Mouse (Mus musculus): Measurements from ENCODE around the gene Gm49354.
"Not testable (repeated sequence)": the region's sequence is repeated elsewhere in the genome, so short reads cannot be mapped to it uniquely, and the experiment has no call there.

DNA sequence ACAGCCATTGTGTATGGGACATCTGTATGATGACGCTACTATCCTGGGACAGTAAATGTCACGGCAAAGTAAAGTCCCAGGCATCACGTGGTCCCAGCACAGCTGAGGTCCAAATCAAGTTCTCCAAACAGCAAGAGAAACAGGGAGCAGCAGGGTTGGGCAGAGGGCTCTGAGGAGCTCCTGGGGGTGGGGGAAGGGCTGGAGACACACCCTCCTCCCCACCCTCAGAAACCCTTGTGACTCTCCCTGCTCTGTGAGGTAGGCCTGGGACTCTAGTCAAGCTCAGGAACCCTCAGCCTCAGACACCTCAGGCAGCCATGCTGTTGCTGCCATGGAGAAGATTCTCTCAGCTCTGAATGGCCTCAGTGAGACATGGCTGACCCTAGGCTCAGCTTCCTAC is 70.1 kb downstream of the Gm49354 start, which contains the start of gene Spata31d1b:
- not testable (repeated sequence) for TF ChIP-seq CTCF (conservative IDR thresholded peaks at IDR 0.05; ENCODE audit: insufficient read depth, insufficient read length, low read depth, low read length); POLR2A (IDR thresholded peaks at IDR 0.05; ENCODE audit: low read depth, low read length)

Data from kidney, adult 2 months (tissue).